Mouse (Mus musculus) adrenal gland, adult (tissue): ENCODE data around the gene S100pbp.

Source experiments
- DNase-seq, 2 experiments: peaks; one replicate each; pipeline ENCODE4 v3.0.0; 2022 to 2023; ENCODE audit warnings: low spot score in 1 of 2; ENCODE audit not compliant: inconsistent age in 2 of 2

The S100pbp gene

DNA sequence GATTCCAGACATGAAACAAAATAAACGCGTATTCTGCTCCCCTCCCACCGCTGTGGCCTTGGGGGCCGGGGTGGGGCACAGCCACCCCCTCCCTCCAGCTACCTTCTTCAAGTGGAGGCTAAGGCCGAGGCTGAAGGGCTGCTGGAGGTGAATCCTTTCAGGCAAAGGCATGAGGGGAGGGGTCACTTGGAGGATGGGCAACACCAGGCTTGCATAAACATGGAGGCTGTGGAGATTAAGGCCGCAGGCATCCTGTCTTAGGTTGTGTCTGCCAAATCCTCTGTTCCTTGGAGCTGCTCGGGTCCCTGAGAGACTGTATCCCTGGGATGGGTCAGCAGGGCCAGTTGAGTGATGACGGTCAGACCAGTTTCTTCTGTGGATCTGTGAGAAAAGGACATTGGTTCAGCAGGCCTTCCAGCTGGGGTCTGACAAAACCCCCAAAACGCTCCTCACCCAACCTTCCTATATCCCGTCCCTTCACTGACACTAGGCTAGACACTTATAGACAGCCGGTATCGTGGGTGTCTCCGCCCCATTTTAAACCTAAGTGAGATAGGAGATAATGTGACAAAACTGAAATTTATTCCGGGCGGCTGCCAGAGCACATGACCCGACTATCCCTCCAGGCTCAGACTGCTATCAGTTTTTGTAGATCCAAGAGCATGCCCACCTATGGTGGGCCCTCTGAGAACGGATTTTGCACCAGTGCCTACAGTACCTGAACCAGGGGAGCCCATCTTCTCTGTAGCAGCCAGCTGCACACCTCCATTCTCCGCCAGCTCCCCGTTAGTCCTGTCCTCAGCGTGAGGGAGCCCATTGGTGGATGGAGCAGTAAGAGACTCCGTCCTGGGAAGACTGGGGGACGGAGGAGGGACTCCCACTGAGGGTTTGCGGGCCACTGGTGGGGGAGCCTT lies 31.8 kb upstream of the S100pbp start:
- DNase-seq: no peak

DNA sequence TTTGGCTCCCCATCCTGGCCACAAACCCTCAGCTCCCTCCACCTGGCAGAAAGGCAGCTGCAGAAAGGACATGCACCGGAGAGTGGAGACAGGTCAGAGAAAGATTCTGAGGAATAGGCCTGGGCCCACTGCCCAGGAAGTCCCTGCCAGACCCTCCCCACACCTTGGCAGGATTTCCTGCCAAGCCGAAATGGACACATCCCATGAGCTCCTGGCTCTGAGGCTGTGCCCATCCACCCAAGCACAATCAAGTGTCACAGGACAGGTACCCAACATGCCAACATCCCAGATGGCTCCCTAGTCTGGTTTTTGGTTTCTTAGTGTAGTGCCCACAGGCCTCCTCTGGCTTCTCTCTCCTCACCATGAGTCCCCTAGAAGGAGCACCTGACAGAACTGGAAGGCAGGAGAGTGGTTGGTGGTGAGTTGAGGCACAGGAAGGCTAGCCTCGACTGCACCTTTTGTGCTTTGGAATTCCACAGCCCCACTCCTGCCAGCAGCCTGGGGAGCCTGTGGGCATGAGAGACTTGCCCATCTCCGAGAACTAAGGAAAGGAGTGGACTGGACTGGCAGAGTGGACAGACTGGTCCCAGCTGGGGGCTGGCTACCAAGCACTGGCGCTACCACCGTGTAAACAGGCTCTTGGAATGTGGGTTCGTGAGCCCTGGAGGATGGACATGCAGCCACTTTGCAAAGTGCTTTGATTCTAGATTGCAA lies 31.0 kb upstream of the S100pbp start:
- DNase-seq: no peak

DNA sequence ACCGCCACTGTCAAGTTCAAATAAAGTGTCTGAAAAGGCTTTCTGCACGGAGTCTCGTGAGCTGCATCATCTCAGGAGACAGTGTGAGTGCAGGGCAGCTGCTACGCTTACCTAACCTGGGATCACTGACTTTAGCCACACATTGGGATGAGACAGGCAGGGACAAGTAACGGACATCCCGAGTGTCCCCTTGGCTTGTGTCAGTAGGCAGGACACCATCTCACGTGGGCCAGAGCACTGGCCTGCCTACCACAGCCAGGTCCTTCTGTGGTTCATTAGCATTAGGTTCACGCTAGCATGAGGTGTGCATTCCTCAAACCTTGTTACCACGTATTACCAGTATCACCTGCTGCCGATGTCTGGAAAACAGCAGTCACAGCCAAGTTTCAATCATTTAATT lies 29.7 kb upstream of the S100pbp start:
- DNase-seq: no peak

- no peak for DNase-seq
Observed at GRCm38 (mm10) chr4:129218569-129219175, 29.1 kb upstream of the S100pbp start.

- peak in 1 of 2 experiments; percentile 67 for DNase-seq
Observed at GRCm38 (mm10) chr4:129212486-129212885, 23.0 kb upstream of the S100pbp start.

- no peak for DNase-seq
Observed at GRCm38 (mm10) chr4:129211461-129211860, 21.9 kb upstream of the S100pbp start.

GRCm38 (mm10) chr4:129209504-129209903 lies 20.0 kb upstream of the S100pbp start:
- peak in 1 of 2 experiments; percentile 51 for DNase-seq

GRCm38 (mm10) chr4:129206792-129207191 lies 17.3 kb upstream of the S100pbp start:
- no peak for DNase-seq

GRCm38 (mm10) chr4:129204655-129205054 lies 15.1 kb upstream of the S100pbp start:
- DNase-seq: peak in 1 of 2 experiments; percentile 29

DNA sequence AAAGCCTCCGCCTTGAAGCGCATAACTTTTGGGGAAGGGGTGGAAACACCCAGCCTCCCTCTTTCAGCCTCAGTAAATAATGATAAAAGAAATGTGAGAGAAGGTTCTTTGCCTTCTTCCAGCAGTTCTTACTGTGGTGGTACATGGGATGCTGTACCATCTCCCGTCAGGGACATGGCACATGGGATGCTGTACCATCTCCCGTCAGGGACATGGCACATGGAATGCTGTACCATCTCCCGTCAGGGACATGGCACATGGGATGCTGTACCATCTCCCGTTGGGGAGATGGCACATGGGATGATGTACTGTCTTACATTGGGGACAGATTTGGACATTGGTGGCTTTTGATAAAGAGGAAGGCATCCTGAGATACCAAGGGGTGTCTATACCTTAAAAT lies 8.0 kb upstream of the S100pbp start:
- no peak for DNase-seq

DNA sequence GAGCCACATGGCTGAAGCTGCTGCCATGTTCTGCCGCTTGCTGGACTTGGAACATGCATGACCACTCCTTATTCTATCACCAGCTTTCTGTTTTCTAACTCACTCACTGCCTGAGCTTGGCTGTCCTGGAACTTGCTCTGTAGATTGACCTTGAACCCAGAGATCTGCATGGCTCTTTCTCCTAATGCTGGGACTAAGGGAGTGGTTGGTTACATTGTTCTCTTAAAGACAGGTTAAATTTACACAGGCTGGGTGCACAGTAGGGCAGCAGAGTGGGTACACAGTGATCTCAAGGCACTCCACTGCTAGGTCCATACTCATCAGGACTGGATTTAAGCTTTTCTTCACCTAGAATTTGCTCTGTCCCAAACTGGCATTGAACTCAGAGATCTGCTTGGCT lies 4.8 kb upstream of the S100pbp start:
- DNase-seq: peak in 1 of 2 experiments; percentile 56

- no peak for DNase-seq
Observed at GRCm38 (mm10) chr4:129191691-129192090, 2.2 kb upstream of the S100pbp start.

DNA sequence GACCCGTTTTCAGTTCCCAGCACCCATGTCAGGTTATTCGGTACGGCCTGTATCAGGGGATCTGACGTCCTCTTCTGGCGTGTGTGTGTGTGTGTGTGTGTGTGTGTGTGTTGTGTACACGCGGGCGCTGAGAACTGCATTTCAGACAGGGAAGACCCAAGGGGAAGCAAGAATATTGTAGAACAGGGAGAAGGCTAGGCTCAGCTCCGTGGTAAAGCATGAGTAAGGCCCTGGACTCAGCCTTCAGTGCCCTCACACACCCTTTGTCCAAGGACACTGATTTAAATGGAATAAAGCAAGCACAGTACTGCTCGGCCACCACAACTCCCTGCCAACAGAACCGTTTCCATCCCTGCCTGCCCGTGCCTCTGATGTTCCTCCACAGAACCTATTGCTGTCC lies 1.0 kb upstream of the S100pbp start:
- peak; percentile 52 to 77 for DNase-seq

GRCm38 (mm10) chr4:129188803-129189541 lies 555 bp downstream of the S100pbp start:
- peak; percentile 75 to 86 for DNase-seq

GRCm38 (mm10) chr4:129188041-129188659 lies 1.4 kb downstream of the S100pbp start:
- no peak for DNase-seq

- DNase-seq: no peak
Observed at GRCm38 (mm10) chr4:129179560-129179959, 10.0 kb downstream of the S100pbp start.

DNA sequence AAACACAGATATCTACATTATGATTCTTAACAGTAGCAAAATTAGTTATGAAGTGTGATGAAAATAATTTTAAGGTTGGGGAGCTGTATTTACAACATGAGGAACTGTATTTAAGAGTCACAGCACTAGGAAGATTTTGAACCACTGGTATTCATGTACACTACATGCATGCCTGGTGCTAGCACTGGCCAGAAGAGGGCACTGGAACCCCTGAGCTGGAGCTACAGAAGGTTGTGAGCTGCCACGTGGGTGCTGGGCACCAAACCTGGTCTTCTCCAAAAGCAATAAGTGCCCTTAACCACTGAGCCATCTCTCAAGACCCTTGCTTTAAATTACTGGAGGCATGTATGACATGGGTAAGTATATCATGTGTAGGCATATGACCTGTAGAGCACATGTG lies 17.0 kb downstream of the S100pbp start:
- DNase-seq: no peak

GRCm38 (mm10) chr4:129161581-129162255 lies 27.8 kb downstream of the S100pbp start:
- DNase-seq: peak in 1 of 2 experiments; percentile 75

- peak; percentile 43 to 77 for DNase-seq
Observed at GRCm38 (mm10) chr4:129161076-129161475, 28.5 kb downstream of the S100pbp start.

DNA sequence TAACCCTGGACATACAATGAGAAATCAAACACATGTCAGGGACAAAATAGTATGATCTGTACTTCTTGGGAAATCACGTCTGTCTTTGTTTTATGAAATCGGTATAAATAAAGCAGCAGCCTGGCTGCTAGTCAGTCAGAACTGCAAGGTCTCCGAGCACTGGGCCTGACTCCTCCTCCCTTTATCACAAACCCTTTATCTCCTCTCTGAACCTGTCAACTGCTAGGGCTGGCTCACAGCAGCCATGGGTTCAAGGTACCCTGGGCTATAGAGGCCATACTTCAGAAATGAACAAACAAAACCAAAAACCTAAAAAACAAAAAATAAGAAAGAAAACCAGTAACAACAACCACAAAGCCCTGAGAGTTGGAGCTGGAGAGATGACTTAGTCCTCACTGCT lies 31.0 kb downstream of the S100pbp start:
- peak in 1 of 2 experiments; percentile 75 for DNase-seq
